Mouse (Mus musculus) testis, adult 2 months (tissue): ENCODE measurements around the gene Tbc1d4.

Experiments
- CTCF ChIP-seq: fragments of 200-500 bp; IDR thresholded peaks from 2 replicates; pipeline ENCODE4 v1.5.1; 2012; ENCODE audit warnings: low read depth, mild to moderate bottlenecking, inconsistent platforms, low read length, moderate library complexity; ENCODE audit not compliant: control insufficient read depth, insufficient read depth, insufficient replicate concordance
- POLR2A ChIP-seq: fragments of 200-500 bp; IDR thresholded peaks from 2 replicates; pipeline ENCODE4 v1.6.1; 2012; ENCODE audit warnings: low read depth, mild to moderate bottlenecking, inconsistent platforms, low read length, moderate library complexity; ENCODE audit not compliant: control insufficient read depth

- no peak for TF ChIP-seq CTCF
- TF ChIP-seq POLR2A = no peak
These were observed 91.7 kb downstream of the Tbc1d4 start for GRCm38 (mm10) chr14:101517341-101517740.
